Mouse (Mus musculus) liver, postnatal 0 days (tissue): ENCODE measurements around the gene Kif9. TPM values are rescaled to one million over a fixed set of nuclear protein-coding genes. Genes with fewer than 3 reads are reported as not detected.

Experiments used
- ATAC-seq: fragments of 200-750 bp; cut with Nextera tagmentation; 2 replicates; pipeline ENCODE4 v1.8.0; 2017; ENCODE audit warnings: mild to moderate bottlenecking, moderate library complexity
- DNase-seq: peaks from one replicate; pipeline ENCODE4 v3.0.0-alpha.2; 2016
- H3K27ac ChIP-seq: fragments of 300-500 bp; sonication (generic); 2 replicates; pipeline ENCODE4 v1.5.1; 2014; ENCODE audit warnings: antibody characterized with exemption, moderate library complexity, mild to moderate bottlenecking, low read depth
- H3K27me3 ChIP-seq: fragments of 300-500 bp; sonication (generic); 2 replicates; pipeline ENCODE4 v1.6.1; 2014; ENCODE audit warnings: low read length, control low read depth, mixed read lengths; ENCODE audit not compliant: insufficient read depth
- H3K36me3 ChIP-seq: fragments of 300-500 bp; sonication (generic); replicated peaks from 2 replicates; pipeline ENCODE4 v1.6.1; 2014; ENCODE audit warnings: mild to moderate bottlenecking, control low read depth, low read length, moderate library complexity, mixed read lengths; ENCODE audit not compliant: insufficient read depth
- H3K4me1 ChIP-seq: fragments of 300-500 bp; sonication (generic); 2 replicates; pipeline ENCODE4 v1.6.1; 2014; ENCODE audit warnings: antibody characterized with exemption, mild to moderate bottlenecking, control low read depth; ENCODE audit not compliant: insufficient read depth
- H3K4me2 ChIP-seq: fragments of 300-500 bp; sonication (generic); 2 replicates; pipeline ENCODE4 v1.6.1; 2014; ENCODE audit warnings: low read depth, mild to moderate bottlenecking, low read length, moderate library complexity, mixed read lengths
- H3K4me3 ChIP-seq: fragments of 300-500 bp; sonication (generic); 2 replicates; pipeline ENCODE4 v1.5.1; 2014; ENCODE audit warnings: low read depth, low read length
- H3K9ac ChIP-seq: fragments of 300-500 bp; sonication (generic); replicated peaks from 2 replicates; pipeline ENCODE4 v1.6.1; 2014; ENCODE audit warnings: mild to moderate bottlenecking, moderate library complexity
- H3K9me3 ChIP-seq: fragments of 300-500 bp; sonication (generic); 2 replicates; pipeline ENCODE4 v1.6.1; 2016; ENCODE audit warnings: mild to moderate bottlenecking, control low read depth, low read length, mixed read lengths
- CTCF ChIP-seq: sonication (generic); IDR thresholded peaks from 2 replicates; pipeline ENCODE4 v1.5.1; 2016; ENCODE audit warnings: antibody characterized with exemption, low read depth
- EP300 ChIP-seq: IDR thresholded peaks from 2 replicates; pipeline ENCODE4 v1.6.1; 2016; ENCODE audit warnings: antibody characterized with exemption, low read depth, mild to moderate bottlenecking
- WGBS: fragments of 180-500 bp; shearing (Covaris S2); extraction: QIAGEN DNeasy Blood & Tissue Kit; methylation state at CpG from one replicate; pipeline ENCODE4 v1.1.7; 2014; ENCODE audit not compliant: insufficient replicate concordance; 5-methylcytosine and 5-hydroxymethylcytosine counted together
- polyA plus RNA-seq: library from polyadenylated mRNA; unstranded; fragments of >200 nt; fragmentation: Nextera tagmentation; extraction: Ambion mirVana; gene quantifications from 2 replicates; pipeline ENCODE4 v1.2.1, GENCODE M21; 2015

Kif9 gene
- polyA plus RNA-seq, 1 experiment from 2014 or later = 0.53 TPM

DNA sequence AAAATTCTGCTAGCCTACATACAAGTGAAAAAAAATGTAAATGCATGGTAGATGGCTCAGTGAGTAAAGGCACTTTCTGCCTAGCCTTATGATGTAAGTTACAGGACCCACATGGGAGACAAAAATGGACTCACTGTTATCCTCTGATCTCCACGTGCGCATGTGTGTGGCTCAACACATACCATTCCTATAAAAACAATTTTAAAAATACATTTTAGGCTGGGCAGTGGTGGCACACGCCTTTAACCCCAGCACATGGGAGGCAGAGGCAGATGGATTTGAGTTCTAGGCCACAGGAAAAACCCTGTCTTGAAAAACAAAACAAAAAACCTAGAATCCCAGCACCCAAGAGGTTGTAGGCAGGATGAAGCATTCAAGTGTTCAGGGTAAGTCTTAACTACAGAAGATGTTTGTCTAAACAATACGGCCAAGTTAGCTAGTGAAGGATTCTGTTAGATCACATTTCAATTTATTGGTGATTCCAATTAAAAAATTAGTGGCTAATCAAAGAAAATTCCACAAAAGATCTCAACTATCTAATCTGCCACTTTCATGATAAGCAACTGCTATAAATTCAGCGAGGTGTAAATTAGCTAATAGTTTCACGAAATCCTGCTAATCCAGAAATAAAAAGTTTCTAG lies 54.5 kb downstream of the Kif9 start:
- H3K9me3 ChIP-seq = no peaks in the 10 kb centered on the region
- H3K27ac ChIP-seq = peak overlapping the region; percentile 99
- 0 out of 2 replicates have a peak, but pooled peaks cover 4% of the 10 kb centered on the region for H3K36me3 ChIP-seq
- H3K27me3 ChIP-seq = no peaks in the 10 kb centered on the region
- peak overlapping the region; percentile 99 for H3K9ac ChIP-seq
- peak overlapping the region; percentile 96 for H3K4me3 ChIP-seq
- TF ChIP-seq EP300 (no peak), CTCF (no peak)
- DNase-seq (no peak), ATAC-seq (no peak)
- peaks cover 34% of the 10 kb centered on the region for H3K4me1 ChIP-seq
- H3K4me2 ChIP-seq = peak overlapping the region; percentile 91
- 28% methylated on average over 6 of the region's 6 CpGs for WGBS

DNA sequence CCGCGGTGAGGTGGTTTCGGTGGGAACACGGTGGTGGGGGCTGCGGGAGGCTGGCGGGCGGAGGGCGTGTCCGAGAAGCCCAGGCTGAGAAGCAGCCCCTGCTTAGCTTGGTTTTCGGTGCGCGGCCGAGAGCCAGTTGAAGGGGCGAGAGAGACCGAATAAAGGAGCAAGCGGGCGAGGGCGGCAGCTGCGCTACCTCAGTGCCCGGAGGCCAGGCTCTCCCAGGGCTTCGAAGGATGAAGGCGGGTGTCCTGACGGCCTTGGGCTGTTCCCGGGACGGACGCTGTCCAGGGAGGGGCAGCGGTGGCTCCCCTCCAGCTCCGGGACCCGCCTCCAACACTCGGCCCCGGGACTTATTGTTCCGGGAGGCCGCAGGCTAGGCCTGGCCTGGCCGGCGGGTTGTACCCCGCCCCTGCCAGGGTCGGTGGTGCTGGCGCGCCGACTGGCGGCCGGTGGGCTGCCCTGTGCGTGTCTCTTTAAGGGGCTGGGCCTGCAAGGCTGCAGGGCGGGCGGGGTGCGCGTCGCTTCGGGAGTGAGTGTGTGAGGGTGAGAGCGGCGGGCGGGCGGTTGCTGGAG lies 55.2 kb downstream of the Kif9 start:
- Histone ChIP-seq H3K4me2 (peak overlapping the region; percentile 91), H3K4me3 (peak overlapping the region; percentile 96), H3K4me1 (peaks cover 38% of the 10 kb centered on the region), H3K9me3 (no peaks in the 10 kb centered on the region), H3K9ac (peak overlapping the region; percentile 99), H3K36me3 (0 out of 2 replicates have a peak, but pooled peaks cover 4% of the 10 kb centered on the region), H3K27ac (peak overlapping the region; percentile 99), H3K27me3 (no peaks in the 10 kb centered on the region)
- ATAC-seq = peak; percentile 95
- WGBS = 0% methylated on average over 43 of the region's 53 CpGs
- peak; percentile 97 for DNase-seq
- TF ChIP-seq EP300 (no peak), CTCF (peak; percentile 91)

DNA sequence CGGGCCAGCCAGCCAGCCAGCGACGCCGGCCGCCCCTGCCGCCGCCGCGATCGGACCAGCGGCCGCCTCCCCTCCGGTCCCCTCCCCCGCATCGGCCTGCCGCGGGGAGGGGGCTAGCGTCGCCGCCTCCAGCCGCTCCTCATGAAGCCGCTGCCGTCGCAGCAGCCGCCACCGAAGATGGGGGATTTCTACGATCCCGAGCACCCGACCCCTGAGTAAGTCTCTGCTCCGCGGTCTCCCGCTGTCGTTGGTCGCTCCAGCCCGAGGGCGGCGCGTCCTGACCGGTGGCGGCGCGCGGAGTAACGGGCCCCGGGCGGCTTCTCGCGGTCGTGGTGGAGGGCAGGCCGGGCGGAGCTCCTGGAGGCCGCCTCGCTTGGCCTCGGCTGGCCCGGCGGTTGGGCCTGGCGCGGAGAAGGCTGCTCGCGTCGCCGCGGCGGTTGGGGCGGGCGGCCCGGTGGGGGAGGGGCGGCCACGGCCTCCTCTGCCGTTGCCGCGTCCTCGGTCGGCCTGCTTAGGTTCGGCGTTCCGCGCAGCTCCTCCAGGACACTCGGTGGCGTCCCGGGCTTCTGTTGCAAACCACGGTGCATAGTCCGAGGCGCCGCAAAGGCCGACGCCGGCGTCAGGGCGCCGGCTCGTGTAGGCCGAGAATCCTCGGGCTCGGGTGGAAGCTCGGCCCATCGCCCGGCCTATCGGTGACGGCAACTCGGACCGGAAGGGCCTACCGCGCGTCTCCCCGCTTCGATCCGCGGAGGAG lies 56.0 kb downstream of the Kif9 start, which contains the start of gene Setd2:
Gene Setd2, plus strand, starts transcription at position 60 of the 754 bp plus-strand sequence.
- Histone ChIP-seq H3K4me3 (peak within 1 kb of the TSS; percentile 96), H3K4me1 (peaks cover 38% of the 10 kb centered on the region), H3K36me3 (0 out of 2 replicates have a peak, but pooled peaks cover 4% of the 10 kb centered on the region), H3K27ac (peak within 1 kb of the TSS; percentile 99), H3K27me3 (no peaks in the 10 kb centered on the region), H3K4me2 (peak within 1 kb of the TSS; percentile 91), H3K9ac (peak within 1 kb of the TSS; percentile 99), H3K9me3 (no peaks in the 10 kb centered on the region)
- TF ChIP-seq CTCF = no peak
- no peak for TF ChIP-seq EP300
- WGBS = under 1% methylated on average over 47 of the region's 109 CpGs
- DNase-seq (peak; percentile 80), ATAC-seq (peak; percentile 68)

GRCm38 (mm10) chr9:110533645-110534044 lies 56.9 kb downstream of the Kif9 start:
- DNase-seq (peak; percentile 17), ATAC-seq (no peak)
- H3K27me3 ChIP-seq = no peaks in the 10 kb centered on the region
- TF ChIP-seq EP300 (no peak), CTCF (no peak)
- peak overlapping the region; percentile 91 for H3K4me2 ChIP-seq
- H3K4me3 ChIP-seq = peak overlapping the region; percentile 96
- peaks cover 38% of the 10 kb centered on the region for H3K4me1 ChIP-seq
- H3K36me3 ChIP-seq = 0 out of 2 replicates have a peak, but pooled peaks cover 4% of the 10 kb centered on the region
- peak overlapping the region; percentile 99 for H3K9ac ChIP-seq
- WGBS = 23% methylated on average over 5 of the region's 5 CpGs
- H3K9me3 ChIP-seq = no peaks in the 10 kb centered on the region
- H3K27ac ChIP-seq = peak overlapping the region; percentile 99; the same call in 1 of the 2 replicates

DNA sequence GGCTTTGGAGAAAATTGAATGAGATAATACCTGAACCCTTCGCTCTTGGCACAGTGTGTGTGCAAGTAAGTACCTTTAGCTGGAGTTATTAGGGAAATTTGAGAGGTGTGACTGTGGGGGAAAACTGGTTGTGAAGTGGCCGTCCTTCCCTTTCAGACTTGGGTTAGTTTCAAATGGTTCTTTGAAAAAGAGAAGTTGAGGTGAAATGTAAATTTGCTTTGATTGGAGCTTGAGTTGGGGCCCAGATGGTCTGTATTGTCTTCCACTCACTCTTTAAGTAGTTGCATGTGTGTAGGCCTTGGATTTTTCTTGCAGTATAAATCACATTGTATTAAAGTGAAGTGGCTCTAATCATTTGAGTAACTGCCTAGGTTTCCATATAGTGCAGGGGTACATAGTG lies 58.4 kb downstream of the Kif9 start:
- 69% methylated on average over 2 of the region's 2 CpGs for WGBS
- Histone ChIP-seq H3K36me3 (0 out of 2 replicates have a peak, but pooled peaks cover 4% of the 10 kb centered on the region), H3K4me3 (no peak overlapping the region), H3K27ac (no peak overlapping the region), H3K27me3 (no peaks in the 10 kb centered on the region), H3K4me2 (peak overlapping the region; percentile 91; the same call in 1 of the 2 replicates), H3K9me3 (no peaks in the 10 kb centered on the region), H3K4me1 (peaks cover 35% of the 10 kb centered on the region), H3K9ac (no peak overlapping the region)
- DNase-seq (no peak), ATAC-seq (no peak)
- TF ChIP-seq EP300 (no peak), CTCF (no peak)

- no peaks in the 10 kb centered on the region for H3K27me3 ChIP-seq
- H3K4me3 ChIP-seq = no peak overlapping the region
- TF ChIP-seq CTCF = no peak
- TF ChIP-seq EP300 = no peak
- no peak overlapping the region for H3K4me2 ChIP-seq
- no peak overlapping the region for H3K27ac ChIP-seq
- DNase-seq = no peak
- H3K9ac ChIP-seq = no peak overlapping the region
- ATAC-seq = no peak
- peaks cover 28% of the 10 kb centered on the region for H3K4me1 ChIP-seq
- H3K36me3 ChIP-seq = 0 out of 2 replicates have a peak, but pooled peaks cover 4% of the 10 kb centered on the region
- no peaks in the 10 kb centered on the region for H3K9me3 ChIP-seq
- 69% methylated on average over 2 of the region's 2 CpGs for WGBS
Measured at GRCm38 (mm10) chr9:110536636-110537035, 59.9 kb downstream of the Kif9 start.
